Mouse (Mus musculus) G1E (cell line): ENCODE measurements around the gene Zfp507. TPM values are rescaled to one million over a fixed set of nuclear protein-coding genes. Genes with fewer than 3 reads are reported as not detected.

ENCODE experiments used
- ATAC-seq: 2 replicates; pipeline ENCODE4 v1.8.0; 2016; ENCODE audit warnings: mild to moderate bottlenecking; ENCODE audit not compliant: insufficient number of reproducible peaks, poor library complexity, low FRiP score, severe bottlenecking; ENCODE audit errors: extremely low read depth
- DNase-seq: peaks from one replicate; pipeline ENCODE4 v3.0.0; 2012; ENCODE audit warnings: low spot score
- H3K27me3 ChIP-seq: 2 replicates; pipeline ENCODE4 v1.6.1; 2012; ENCODE audit warnings: mild to moderate bottlenecking, low read length, inconsistent platforms; ENCODE audit not compliant: insufficient read depth
- H3K36me3 ChIP-seq: replicated peaks from 2 replicates; pipeline ENCODE3; 2012; ENCODE audit warnings: mild to moderate bottlenecking, inconsistent platforms
- H3K4me1 ChIP-seq: 2 replicates; pipeline ENCODE4 v1.6.1; 2012; ENCODE audit warnings: low read depth, low read length, inconsistent platforms, mixed read lengths; ENCODE audit not compliant: insufficient read depth
- H3K4me3 ChIP-seq: 2 replicates; pipeline ENCODE4 v1.5.1; 2012; ENCODE audit warnings: low read depth, mild to moderate bottlenecking, inconsistent platforms, low read length, moderate library complexity, mixed read lengths
- H3K9me3 ChIP-seq: replicated peaks from 2 replicates; pipeline ENCODE4 v1.6.1; 2012; ENCODE audit warnings: inconsistent platforms
- CTCF ChIP-seq: IDR thresholded peaks from 2 replicates; pipeline ENCODE4 v1.5.1; 2012; ENCODE audit warnings: low read depth, low read length, inconsistent platforms, mixed read lengths
- GATA1 ChIP-seq: IDR thresholded peaks from 2 replicates; pipeline ENCODE4 v1.6.1; 2012; ENCODE audit warnings: borderline replicate concordance, low read length, inconsistent platforms, mixed read lengths
- GATA2 ChIP-seq: IDR thresholded peaks from 2 replicates; pipeline ENCODE4 v1.6.1; 2012; ENCODE audit warnings: low read depth, low read length, inconsistent platforms, borderline replicate concordance
- POLR2AphosphoS5 ChIP-seq: IDR thresholded peaks from 2 replicates; pipeline ENCODE4 v1.6.1; 2012; ENCODE audit warnings: low read depth, low read length, inconsistent platforms; ENCODE audit not compliant: insufficient replicate concordance
- TAL1 ChIP-seq: conservative IDR thresholded peaks from 2 replicates; pipeline ENCODE4 v1.6.1; 2012; ENCODE audit warnings: low read depth, low read length, inconsistent platforms, mixed read lengths
- polyA plus RNA-seq: library from polyadenylated mRNA; stranded (reverse); fragments of >175 nt; gene quantifications from 2 replicates; pipeline ENCODE4 v1.2.3, GENCODE M21; 2012
- total RNA-seq, 2 experiments: library from RNA; stranded (forward) in 1 of 2; stranded (reverse) in 1 of 2; fragments of 200-1000 nt in 1 of 2; fragments of >200 nt in 1 of 2; fragmentation: Nextera tagmentation in 1 of 2; gene quantifications; 2 replicates each; pipeline ENCODE4 v1.2.3; 2014 to 2017

Zfp507 gene
- total RNA-seq (2014; fragmentation: Nextera tagmentation) (48.1 and 56.0 TPM in 2 replicates), total RNA-seq (2017) (34.6 and 38.4 TPM in 2 replicates), polyA plus RNA-seq (8.3 and 8.9 TPM in 2 replicates)

DNA sequence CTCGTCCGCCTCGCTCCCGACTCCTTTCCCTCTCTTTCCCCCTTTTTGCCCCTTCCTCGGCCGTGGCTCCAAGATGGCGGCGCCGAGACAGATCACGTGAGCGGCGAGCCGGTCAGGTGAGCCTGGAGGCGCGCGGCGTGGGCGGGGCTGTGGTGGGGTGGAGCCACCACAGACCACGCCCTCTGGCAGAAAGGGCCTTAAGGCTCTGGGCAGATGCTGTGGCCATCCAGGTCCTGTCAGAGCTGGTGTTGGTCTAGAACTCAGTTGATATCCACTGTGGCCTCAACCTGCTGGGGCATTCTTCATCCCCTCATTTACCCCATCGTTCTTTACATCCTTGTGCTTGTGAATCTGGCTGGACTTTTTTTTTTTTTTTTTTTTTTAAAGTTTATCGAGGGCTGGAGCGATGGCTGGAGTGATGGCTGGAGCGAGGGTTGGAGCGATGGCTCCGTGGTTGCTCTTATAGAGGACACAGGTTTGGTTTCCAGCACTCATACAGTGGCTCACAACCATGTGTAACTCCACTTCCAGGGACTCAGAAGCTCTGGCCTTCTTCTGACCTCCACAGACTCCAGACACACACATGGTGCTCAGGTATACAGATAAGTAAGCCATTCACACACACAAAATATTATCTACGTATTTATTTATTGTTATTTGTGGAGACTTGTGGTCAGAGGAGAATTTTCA is at the start of gene Zfp507:
Gene Zfp507, minus strand, starts transcription at position 98 of the 690 bp plus-strand sequence.
- peak; percentile 83 for DNase-seq
- TF ChIP-seq POLR2AphosphoS5 = no peak
- TF ChIP-seq CTCF = no peak
- no peak for TF ChIP-seq GATA1
- Histone ChIP-seq H3K27me3 (peaks cover 11% of the 10 kb centered on the region), H3K9me3 (no peaks in the 10 kb centered on the region), H3K4me3 (peak within 1 kb of the TSS; percentile 93), H3K36me3 (peaks cover 32% of the 10 kb centered on the region), H3K4me1 (peaks cover 27% of the 10 kb centered on the region)
- ATAC-seq = peak; percentile 81

DNA sequence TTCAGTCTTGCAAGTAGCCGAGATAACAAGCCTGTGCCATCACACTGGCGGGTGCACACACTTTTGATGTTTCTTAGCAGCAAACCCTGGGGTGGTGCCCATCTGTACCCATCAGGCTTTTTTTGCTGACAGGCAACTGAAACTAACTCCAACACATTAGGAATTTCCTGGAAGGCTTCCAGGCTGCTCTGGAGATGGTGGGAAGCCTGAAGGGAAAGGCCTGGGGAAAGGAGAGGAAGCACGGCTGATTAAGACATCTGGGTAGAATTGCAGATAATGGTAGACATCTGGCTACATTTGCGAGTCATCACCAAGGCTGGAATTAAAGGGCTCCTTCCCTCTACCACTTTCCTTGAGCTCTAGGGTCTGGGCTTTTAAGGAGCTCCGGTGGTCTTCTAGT is 47.6 kb upstream of the Zfp507 start:
- 0 out of 2 replicates have a peak, but pooled peaks cover 3% of the 10 kb centered on the region for H3K9me3 ChIP-seq
- no peak overlapping the region for H3K4me3 ChIP-seq
- ATAC-seq (no peak), DNase-seq (no peak)
- H3K27me3 ChIP-seq = no peaks in the 10 kb centered on the region
- no peak for TF ChIP-seq CTCF
- TF ChIP-seq GATA2 = no peak
- no peak for TF ChIP-seq TAL1
- no peak for TF ChIP-seq POLR2AphosphoS5
- no peak for TF ChIP-seq GATA1
- H3K36me3 ChIP-seq = no peaks in the 10 kb centered on the region
- H3K4me1 ChIP-seq = no peaks in the 10 kb centered on the region

DNA sequence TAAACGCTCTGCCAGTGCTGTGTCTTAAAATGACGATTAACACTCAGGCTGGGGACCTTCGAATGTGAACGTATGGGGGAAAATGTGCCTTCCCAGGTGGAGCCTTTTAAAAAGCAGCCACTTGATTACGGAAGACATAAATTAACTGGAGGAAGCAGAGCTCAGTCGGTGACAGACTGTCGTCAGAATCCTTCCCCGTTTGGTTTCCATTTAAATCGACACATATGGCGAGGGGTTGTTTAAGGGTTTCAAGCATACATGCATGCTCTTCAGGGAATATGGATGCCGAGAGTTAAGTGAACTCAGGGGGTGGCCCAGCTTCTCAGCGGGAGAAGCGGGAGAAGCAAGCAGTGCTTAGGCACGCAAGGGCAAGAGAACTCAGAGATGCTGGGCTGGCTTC is 45.7 kb upstream of the Zfp507 start:
- no peaks in the 10 kb centered on the region for H3K36me3 ChIP-seq
- TF ChIP-seq TAL1 (no peak), GATA2 (no peak), GATA1 (no peak), POLR2AphosphoS5 (no peak), CTCF (no peak)
- no peak overlapping the region for H3K4me3 ChIP-seq
- H3K27me3 ChIP-seq = no peaks in the 10 kb centered on the region
- DNase-seq = no peak
- ATAC-seq = no peak
- no peaks in the 10 kb centered on the region for H3K4me1 ChIP-seq
- no peaks in the 10 kb centered on the region for H3K9me3 ChIP-seq

DNA sequence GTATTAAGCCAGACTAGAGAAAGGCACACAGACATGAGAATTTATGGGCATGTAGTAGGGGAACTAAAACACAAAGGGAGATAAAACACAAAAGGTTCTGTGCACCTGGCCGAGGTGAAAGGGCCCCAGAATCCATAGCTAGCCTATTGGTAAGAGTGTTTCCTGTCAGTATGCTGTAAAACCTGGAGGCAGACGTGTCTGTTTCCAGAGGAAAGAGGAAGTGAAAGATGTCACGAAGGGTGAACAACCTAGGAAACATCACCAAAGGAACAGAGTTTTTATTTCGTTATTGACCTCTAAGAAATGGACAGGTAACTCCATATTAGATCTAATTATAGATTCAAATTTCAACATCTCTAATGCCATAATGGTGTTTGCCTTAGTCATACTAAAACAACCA is 37.7 kb upstream of the Zfp507 start:
- TF ChIP-seq CTCF (no peak), TAL1 (no peak), GATA2 (no peak), POLR2AphosphoS5 (no peak), GATA1 (no peak)
- Histone ChIP-seq H3K36me3 (no peaks in the 10 kb centered on the region), H3K4me3 (no peak overlapping the region), H3K4me1 (no peaks in the 10 kb centered on the region), H3K27me3 (no peaks in the 10 kb centered on the region), H3K9me3 (no peaks in the 10 kb centered on the region)
- ATAC-seq (no peak), DNase-seq (no peak)

DNA sequence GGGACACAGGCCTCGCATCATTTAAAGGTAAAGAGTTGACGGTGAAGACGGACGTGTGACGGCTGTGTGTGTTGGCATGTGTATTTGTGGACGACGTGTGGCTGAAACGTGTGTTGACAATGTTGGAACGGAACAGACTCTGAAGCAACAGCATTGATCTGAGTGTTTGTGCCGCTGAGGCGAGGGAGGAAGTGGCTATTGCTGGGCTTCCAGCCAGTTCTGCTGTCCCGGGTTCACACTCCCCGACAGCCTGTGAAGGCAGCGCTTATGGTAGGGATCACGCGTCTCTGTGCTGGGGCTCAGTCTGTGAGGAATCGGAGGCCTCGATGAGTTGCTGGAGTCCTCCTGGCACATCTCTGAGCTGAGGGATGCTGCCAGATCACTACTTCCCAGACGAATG is 34.0 kb upstream of the Zfp507 start:
- no peaks in the 10 kb centered on the region for H3K36me3 ChIP-seq
- TF ChIP-seq GATA2 = no peak
- no peak for TF ChIP-seq POLR2AphosphoS5
- no peak for TF ChIP-seq GATA1
- H3K4me1 ChIP-seq = no peaks in the 10 kb centered on the region
- no peak overlapping the region for H3K4me3 ChIP-seq
- ATAC-seq = no peak
- H3K27me3 ChIP-seq = no peaks in the 10 kb centered on the region
- DNase-seq = no peak
- no peaks in the 10 kb centered on the region for H3K9me3 ChIP-seq

DNA sequence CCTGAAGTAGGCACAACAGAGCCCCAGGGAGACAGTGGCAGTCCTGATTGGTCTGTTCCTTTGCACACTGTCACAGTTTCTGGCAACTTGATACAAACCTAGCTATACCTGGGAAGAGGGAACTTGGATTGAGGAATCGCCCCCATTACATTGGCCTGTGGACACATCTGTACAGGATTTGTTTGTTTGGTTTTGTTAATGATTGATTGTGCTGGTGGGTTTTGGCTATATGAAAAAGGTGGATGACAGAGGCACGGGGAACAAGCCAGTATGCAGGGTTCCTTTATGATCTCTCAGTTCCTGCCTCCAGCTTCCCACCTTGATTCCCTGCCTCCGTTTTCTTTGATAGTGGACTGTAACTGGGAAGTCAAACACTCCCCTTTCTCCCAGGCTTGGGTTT is 33.6 kb upstream of the Zfp507 start:
- TF ChIP-seq POLR2AphosphoS5 (no peak), TAL1 (no peak), CTCF (no peak)
- Histone ChIP-seq H3K27me3 (no peaks in the 10 kb centered on the region), H3K4me3 (no peak overlapping the region), H3K9me3 (no peaks in the 10 kb centered on the region), H3K36me3 (no peaks in the 10 kb centered on the region), H3K4me1 (no peaks in the 10 kb centered on the region)
- ATAC-seq = no peak
- no peak for DNase-seq

DNA sequence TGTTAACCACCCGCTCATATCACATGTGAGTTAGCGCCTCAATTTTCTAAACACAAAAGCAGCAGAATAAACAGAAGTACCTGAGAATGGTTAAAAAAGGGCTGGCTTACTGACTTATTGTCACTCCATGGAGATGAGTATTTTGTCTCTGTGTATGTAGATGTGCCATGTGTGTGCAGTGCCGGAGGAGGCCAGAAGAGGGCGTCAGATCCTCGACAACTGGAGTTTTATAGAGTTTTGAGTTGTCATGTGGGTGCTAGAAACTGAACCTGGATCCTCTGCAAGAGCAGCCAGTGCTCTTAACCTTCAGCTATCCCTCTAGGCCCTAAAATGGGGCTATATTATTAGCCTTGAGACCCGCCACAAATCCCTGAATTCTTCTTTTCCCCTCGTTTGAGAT is 27.3 kb upstream of the Zfp507 start:
- Histone ChIP-seq H3K4me1 (no peaks in the 10 kb centered on the region), H3K27me3 (no peaks in the 10 kb centered on the region), H3K9me3 (no peaks in the 10 kb centered on the region), H3K36me3 (no peaks in the 10 kb centered on the region), H3K4me3 (no peak overlapping the region)
- DNase-seq = no peak
- ATAC-seq = no peak
- TF ChIP-seq CTCF (no peak), GATA2 (no peak)
